Mouse (Mus musculus): ENCODE results near the gene Ddi2. TPM values are rescaled to one million over a fixed set of nuclear protein-coding genes. Genes with fewer than 3 reads are reported as not detected.

The Ddi2 gene
- polyA plus RNA-seq, 1 experiment from 2014 or later = 13.5 TPM

DNA sequence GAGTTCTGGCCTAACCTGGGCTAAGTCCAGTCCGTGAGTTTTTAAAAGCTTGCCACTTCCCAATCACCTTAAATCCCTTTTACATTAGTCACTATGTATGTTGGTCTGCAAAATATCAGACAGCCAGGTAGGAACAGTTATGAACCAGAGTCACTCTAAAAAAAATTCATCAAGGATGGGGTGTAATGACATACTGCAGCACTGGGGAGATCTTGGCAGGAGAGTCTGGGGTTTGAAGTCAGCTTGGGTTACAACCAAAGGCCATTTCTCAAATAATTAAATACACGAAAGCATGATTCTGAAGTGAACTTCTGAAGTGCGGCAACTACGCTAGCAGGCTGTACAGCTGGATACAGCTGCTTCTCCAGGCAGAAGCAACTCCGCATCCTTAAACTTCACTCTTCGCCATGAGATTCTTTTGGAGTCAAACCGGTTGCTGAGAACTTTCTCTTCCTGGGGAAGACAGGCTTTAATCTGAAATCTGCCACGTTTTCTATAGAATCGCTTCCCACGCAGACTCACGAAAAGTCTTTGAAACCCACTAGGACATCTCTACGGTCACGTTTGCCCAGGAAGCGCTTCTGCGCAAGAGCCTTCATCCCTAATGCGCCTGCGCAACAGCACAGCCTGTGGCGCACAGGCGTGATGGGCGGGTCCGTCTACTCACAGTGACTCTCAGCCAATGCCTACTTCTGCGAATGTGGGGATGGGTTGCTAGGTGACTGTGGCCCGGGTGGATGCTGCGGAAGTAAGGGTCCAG is 11.4 kb upstream of the Ddi2 start:
- H3K27me3 ChIP-seq (ENCODE audit: control insufficient read depth, insufficient read depth, low read length) = no peaks in the 10 kb centered on the region
- peak; percentile 85 for ATAC-seq (replicated peaks; ENCODE audit: insufficient number of reproducible peaks, low FRiP score, low TSS enrichment)
- no peaks in the 10 kb centered on the region for H3K36me3 ChIP-seq (ENCODE audit: control insufficient read depth, insufficient read depth, low read length)
- H3K27ac ChIP-seq (ENCODE audit: low read depth, low read length) = peak overlapping the region; percentile 24; the same call in 1 of the 2 replicates
- peak overlapping the region; percentile 76 for H3K4me2 ChIP-seq
- no peaks in the 10 kb centered on the region for H3K9me3 ChIP-seq (replicated peaks; ENCODE audit: control insufficient read depth, low read length)
- H3K9ac ChIP-seq (ENCODE audit: low read depth, low read length) = peak overlapping the region; percentile 69
- 9% methylated on average over 24 of the region's 24 CpGs for WGBS (ENCODE audit: insufficient replicate concordance)
- H3K4me3 ChIP-seq (ENCODE audit: low read depth, low read length) = peak overlapping the region; percentile 37
- no peaks in the 10 kb centered on the region; the same call in 1 of the 2 replicates for H3K4me1 ChIP-seq (ENCODE audit: control insufficient read depth, insufficient read depth, low read length)

- Histone ChIP-seq H3K4me1 (ENCODE audit: control insufficient read depth, insufficient read depth, low read length) (no peaks in the 10 kb centered on the region; the same call in 1 of the 2 replicates), H3K27ac (ENCODE audit: low read depth, low read length) (no peak overlapping the region), H3K36me3 (ENCODE audit: control insufficient read depth, insufficient read depth, low read length) (no peaks in the 10 kb centered on the region), H3K9me3 (replicated peaks; ENCODE audit: control insufficient read depth, low read length) (no peaks in the 10 kb centered on the region), H3K4me2 (no peak overlapping the region), H3K9ac (ENCODE audit: low read depth, low read length) (no peak overlapping the region), H3K27me3 (ENCODE audit: control insufficient read depth, insufficient read depth, low read length) (no peaks in the 10 kb centered on the region), H3K4me3 (ENCODE audit: low read depth, low read length) (no peak overlapping the region)
- WGBS (ENCODE audit: insufficient replicate concordance) = 74% methylated on average over 5 of the region's 5 CpGs
- ATAC-seq (replicated peaks; ENCODE audit: insufficient number of reproducible peaks, low FRiP score, low TSS enrichment) = no peak
These were observed 8.5 kb upstream of the Ddi2 start for GRCm38 (mm10) chr4:141731766-141732165.

- no peaks in the 10 kb centered on the region; the same call in 1 of the 2 replicates for H3K4me1 ChIP-seq (ENCODE audit: control insufficient read depth, insufficient read depth, low read length)
- no peak overlapping the region for H3K27ac ChIP-seq (ENCODE audit: low read depth, low read length)
- H3K9me3 ChIP-seq (replicated peaks; ENCODE audit: control insufficient read depth, low read length) = no peaks in the 10 kb centered on the region
- H3K27me3 ChIP-seq (ENCODE audit: control insufficient read depth, insufficient read depth, low read length) = no peaks in the 10 kb centered on the region
- no peak overlapping the region for H3K4me2 ChIP-seq
- no peak overlapping the region for H3K4me3 ChIP-seq (ENCODE audit: low read depth, low read length)
- no peak overlapping the region for H3K9ac ChIP-seq (ENCODE audit: low read depth, low read length)
- no peaks in the 10 kb centered on the region for H3K36me3 ChIP-seq (ENCODE audit: control insufficient read depth, insufficient read depth, low read length)
- WGBS (ENCODE audit: insufficient replicate concordance) = 74% methylated on average over 13 of the region's 13 CpGs
- ATAC-seq (replicated peaks; ENCODE audit: insufficient number of reproducible peaks, low FRiP score, low TSS enrichment) = no peak
These were observed 7.2 kb upstream of the Ddi2 start for GRCm38 (mm10) chr4:141730401-141730800.

GRCm38 (mm10) chr4:141729266-141729665 is 6.0 kb upstream of the Ddi2 start:
- 76% methylated on average over 3 of the region's 3 CpGs for WGBS (ENCODE audit: insufficient replicate concordance)
- Histone ChIP-seq H3K4me1 (ENCODE audit: control insufficient read depth, insufficient read depth, low read length) (no peaks in the 10 kb centered on the region), H3K4me3 (ENCODE audit: low read depth, low read length) (no peak overlapping the region), H3K4me2 (no peak overlapping the region), H3K9ac (ENCODE audit: low read depth, low read length) (no peak overlapping the region), H3K27me3 (ENCODE audit: control insufficient read depth, insufficient read depth, low read length) (no peaks in the 10 kb centered on the region), H3K9me3 (replicated peaks; ENCODE audit: control insufficient read depth, low read length) (no peaks in the 10 kb centered on the region), H3K36me3 (ENCODE audit: control insufficient read depth, insufficient read depth, low read length) (no peaks in the 10 kb centered on the region), H3K27ac (ENCODE audit: low read depth, low read length) (no peak overlapping the region)
- no peak for ATAC-seq (replicated peaks; ENCODE audit: insufficient number of reproducible peaks, low FRiP score, low TSS enrichment)

GRCm38 (mm10) chr4:141725738-141726137 is 2.5 kb upstream of the Ddi2 start:
- Histone ChIP-seq H3K27me3 (ENCODE audit: control insufficient read depth, insufficient read depth, low read length) (no peaks in the 10 kb centered on the region), H3K36me3 (ENCODE audit: control insufficient read depth, insufficient read depth, low read length) (no peaks in the 10 kb centered on the region), H3K9ac (ENCODE audit: low read depth, low read length) (no peak overlapping the region), H3K4me3 (ENCODE audit: low read depth, low read length) (no peak overlapping the region), H3K27ac (ENCODE audit: low read depth, low read length) (no peak overlapping the region), H3K9me3 (replicated peaks; ENCODE audit: control insufficient read depth, low read length) (no peaks in the 10 kb centered on the region), H3K4me2 (no peak overlapping the region), H3K4me1 (ENCODE audit: control insufficient read depth, insufficient read depth, low read length) (peaks cover 14% of the 10 kb centered on the region)
- ATAC-seq (replicated peaks; ENCODE audit: insufficient number of reproducible peaks, low FRiP score, low TSS enrichment) = no peak
- 39% methylated on average over 3 of the region's 3 CpGs for WGBS (ENCODE audit: insufficient replicate concordance)

DNA sequence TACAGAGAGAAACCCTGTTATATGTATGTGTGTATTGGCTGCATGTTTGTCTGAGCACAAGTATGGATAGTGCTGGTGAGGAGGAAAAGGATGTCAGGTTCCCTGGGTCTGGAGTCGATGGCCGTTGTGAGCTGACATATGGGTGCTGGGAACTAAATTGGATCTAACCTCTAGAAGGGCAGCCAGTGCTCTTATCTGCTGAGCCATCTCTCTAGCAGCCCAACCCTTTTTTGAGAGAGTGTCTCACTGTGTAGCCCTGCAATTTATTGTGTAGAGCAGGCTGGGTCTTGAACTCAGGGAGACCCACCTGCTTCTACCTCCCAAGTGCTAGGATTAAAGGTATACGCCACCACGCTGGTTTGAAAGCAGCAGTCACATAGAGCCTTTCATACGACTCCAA is 2.1 kb upstream of the Ddi2 start:
- Histone ChIP-seq H3K36me3 (ENCODE audit: control insufficient read depth, insufficient read depth, low read length) (peaks cover 2% of the 10 kb centered on the region; the same call in 1 of the 2 replicates), H3K4me2 (no peak overlapping the region), H3K27ac (ENCODE audit: low read depth, low read length) (no peak overlapping the region), H3K4me3 (ENCODE audit: low read depth, low read length) (no peak overlapping the region), H3K4me1 (ENCODE audit: control insufficient read depth, insufficient read depth, low read length) (peaks cover 16% of the 10 kb centered on the region), H3K9ac (ENCODE audit: low read depth, low read length) (no peak overlapping the region), H3K27me3 (ENCODE audit: control insufficient read depth, insufficient read depth, low read length) (no peaks in the 10 kb centered on the region), H3K9me3 (replicated peaks; ENCODE audit: control insufficient read depth, low read length) (peaks cover under 1% of the 10 kb centered on the region; the same call in 1 of the 2 replicates)
- no peak for ATAC-seq (replicated peaks; ENCODE audit: insufficient number of reproducible peaks, low FRiP score, low TSS enrichment)
- 75% methylated on average over 5 of the region's 5 CpGs for WGBS (ENCODE audit: insufficient replicate concordance)

DNA sequence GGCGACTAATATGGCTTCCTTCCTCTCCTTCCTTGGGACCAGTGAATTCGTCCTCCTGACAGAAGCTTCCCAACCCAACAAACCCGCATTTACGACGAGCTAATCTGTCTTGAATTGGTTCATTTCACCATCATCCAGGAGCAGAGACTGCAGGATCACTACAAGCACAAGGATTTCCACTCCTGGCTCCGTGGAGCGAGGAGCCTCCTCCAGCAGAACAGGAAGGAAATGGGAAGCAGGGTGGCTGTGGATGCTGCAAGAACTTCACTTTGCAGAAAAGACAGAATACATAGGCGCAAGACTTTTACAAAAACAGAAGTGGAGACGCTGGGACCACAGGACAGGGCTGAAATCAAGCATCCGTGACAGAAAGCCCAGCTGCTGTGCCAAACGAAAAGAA is 1.4 kb upstream of the Ddi2 start:
- ATAC-seq (replicated peaks; ENCODE audit: insufficient number of reproducible peaks, low FRiP score, low TSS enrichment) = no peak

DNA sequence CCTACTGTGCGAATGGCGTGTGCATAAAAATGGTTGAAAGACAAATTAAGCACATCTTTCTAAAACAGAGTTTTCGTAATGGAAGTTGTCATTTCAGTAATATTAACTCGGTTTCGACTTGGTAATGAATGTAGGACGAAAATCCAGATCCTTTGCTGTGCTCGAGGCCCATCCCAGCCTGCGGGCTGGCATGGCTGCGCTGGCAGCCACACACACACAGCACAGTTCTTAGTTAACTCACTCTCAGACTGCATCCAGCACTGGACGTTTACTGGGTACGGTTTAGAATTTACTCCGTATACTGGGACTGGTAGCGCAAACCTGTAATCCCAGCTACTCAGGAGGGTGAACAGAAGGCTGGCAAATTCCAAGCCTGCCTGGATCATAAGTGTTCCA is 452 bp upstream of the Ddi2 start:
- peaks cover 3% of the 10 kb centered on the region; the same call in 1 of the 2 replicates for H3K9me3 ChIP-seq (replicated peaks; ENCODE audit: control insufficient read depth, low read length)
- H3K9ac ChIP-seq (ENCODE audit: low read depth, low read length) = peak overlapping the region; percentile 96
- H3K4me1 ChIP-seq (ENCODE audit: control insufficient read depth, insufficient read depth, low read length) = peaks cover 20% of the 10 kb centered on the region
- H3K27ac ChIP-seq (ENCODE audit: low read depth, low read length) = peak overlapping the region; percentile 96; the same call in 1 of the 2 replicates
- peaks cover 5% of the 10 kb centered on the region; the same call in 1 of the 2 replicates for H3K36me3 ChIP-seq (ENCODE audit: control insufficient read depth, insufficient read depth, low read length)
- H3K27me3 ChIP-seq (ENCODE audit: control insufficient read depth, insufficient read depth, low read length) = no peaks in the 10 kb centered on the region
- 11% methylated on average over 13 of the region's 13 CpGs for WGBS (ENCODE audit: insufficient replicate concordance)
- peak; percentile 56; the same call in 1 of the 2 replicates for ATAC-seq (replicated peaks; ENCODE audit: insufficient number of reproducible peaks, low FRiP score, low TSS enrichment)
- peak overlapping the region; percentile 92 for H3K4me3 ChIP-seq (ENCODE audit: low read depth, low read length)
- peak overlapping the region; percentile 85 for H3K4me2 ChIP-seq

More for the DNA sequence above, 1.4 kb upstream of the Ddi2 start:
- H3K4me1 ChIP-seq (ENCODE audit: control insufficient read depth, insufficient read depth, low read length) = peaks cover 17% of the 10 kb centered on the region
- H3K36me3 ChIP-seq (ENCODE audit: control insufficient read depth, insufficient read depth, low read length) = peaks cover 5% of the 10 kb centered on the region; the same call in 1 of the 2 replicates
- H3K9me3 ChIP-seq (replicated peaks; ENCODE audit: control insufficient read depth, low read length) = peaks cover 3% of the 10 kb centered on the region; the same call in 1 of the 2 replicates
- no peak overlapping the region for H3K9ac ChIP-seq (ENCODE audit: low read depth, low read length)
- H3K4me3 ChIP-seq (ENCODE audit: low read depth, low read length) = no peak overlapping the region
- no peaks in the 10 kb centered on the region for H3K27me3 ChIP-seq (ENCODE audit: control insufficient read depth, insufficient read depth, low read length)
- H3K4me2 ChIP-seq = no peak overlapping the region
- H3K27ac ChIP-seq (ENCODE audit: low read depth, low read length) = no peak overlapping the region
- 66% methylated on average over 11 of the region's 11 CpGs for WGBS (ENCODE audit: insufficient replicate concordance)

Measured in heart, embryonic 11.5 days (tissue).